ENCODE assay signal across 9 mouse cellular contexts in genomic region chr8:110671309-110671708, GRCm38 (mm10). TPM values are rescaled to one million over a fixed set of nuclear protein-coding genes. Genes with fewer than 3 reads are reported as not detected.
DNase-seq lines count a peak whose midpoint lies in the region; ATAC-seq and TF ChIP-seq lines count a peak whose summit lies in the region.
"Had no signal": no experiment of that assay in that cellular context is flagged by ENCODE, and none has a peak within 500 bp of the region (broad histone marks: within the 10 kb centered on the region; RNA-seq: fewer than 3 reads in every experiment).

No protein-coding gene starts in this region.

- H3K4me2 ChIP-seq in hindbrain, embryonic 13.5 days, result no peak overlapping the region
- H3K4me2 ChIP-seq in hindbrain, embryonic 11.5 days (replicated peaks; ENCODE audit: low read depth, low read length), result no peak overlapping the region
- no peak overlapping the region for H3K4me2 ChIP-seq in heart, embryonic 13.5 days
- H3K4me2 ChIP-seq: midbrain, embryonic 12.5 days had no signal

- H3K9ac ChIP-seq in hindbrain, embryonic 13.5 days, result no peak overlapping the region
- no peak overlapping the region for H3K9ac ChIP-seq in hindbrain, embryonic 11.5 days (ENCODE audit: low read depth, low read length)
- no peak overlapping the region for H3K9ac ChIP-seq in heart, embryonic 13.5 days
- H3K9ac ChIP-seq: midbrain, embryonic 12.5 days had no signal

- no peaks in the 10 kb centered on the region for H3K9me3 ChIP-seq in hindbrain, embryonic 13.5 days
- H3K9me3 ChIP-seq in hindbrain, embryonic 11.5 days (ENCODE audit: control insufficient read depth, low read length), result no peaks in the 10 kb centered on the region
- no peaks in the 10 kb centered on the region for H3K9me3 ChIP-seq in heart, embryonic 13.5 days
- H3K9me3 ChIP-seq: midbrain, embryonic 12.5 days had no signal

- 92% methylated on average over 6 of the region's 6 CpGs for WGBS in hindbrain, embryonic 13.5 days
- WGBS in hindbrain, embryonic 11.5 days, result 85% methylated on average over 6 of the region's 6 CpGs
- WGBS in heart, embryonic 13.5 days, result 77% methylated on average over 6 of the region's 6 CpGs

- intact Hi-C loops in left cerebral cortex, adult 2 months (cut with DNase I), result no loop called here

- H3K4me1 ChIP-seq in hindbrain, embryonic 13.5 days (replicated peaks), result 0 out of 2 replicates have a peak, but pooled peaks cover 4% of the 10 kb centered on the region
- H3K4me1 ChIP-seq in hindbrain, embryonic 11.5 days (replicated peaks; ENCODE audit: control insufficient read depth, insufficient read depth, low read length), result no peaks in the 10 kb centered on the region
- H3K4me1 ChIP-seq in heart, embryonic 13.5 days, result peaks cover 64% of the 10 kb centered on the region
- H3K4me1 ChIP-seq: midbrain, embryonic 12.5 days had no signal

- no peak overlapping the region for H3K4me3 ChIP-seq in hindbrain, embryonic 13.5 days
- H3K4me3 ChIP-seq in hindbrain, embryonic 11.5 days (ENCODE audit: low read depth, low read length), result no peak overlapping the region
- H3K4me3 ChIP-seq in heart, embryonic 13.5 days, result no peak overlapping the region
- H3K4me3 ChIP-seq in left cerebral cortex, adult 2 months, result no peak overlapping the region
- H3K4me3 ChIP-seq: midbrain, embryonic 12.5 days had no signal

- ATAC-seq in hindbrain, embryonic 13.5 days (ENCODE audit: low FRiP score), result no peak
- no peak for ATAC-seq in hindbrain, embryonic 11.5 days (ENCODE audit: low FRiP score)
- no peak for ATAC-seq in heart, embryonic 13.5 days (ENCODE audit: extremely low read depth, insufficient number of reproducible peaks, low FRiP score, low TSS enrichment)

- TF ChIP-seq CTCF in left cerebral cortex, adult 2 months (IDR thresholded peaks at IDR 0.05), result no peak

- H3K27me3 ChIP-seq in hindbrain, embryonic 13.5 days, result no peaks in the 10 kb centered on the region
- no peaks in the 10 kb centered on the region for H3K27me3 ChIP-seq in hindbrain, embryonic 11.5 days (ENCODE audit: control insufficient read depth, insufficient read depth, low read length)
- H3K27me3 ChIP-seq in heart, embryonic 13.5 days (replicated peaks), result no peaks in the 10 kb centered on the region
- H3K27me3 ChIP-seq: midbrain, embryonic 12.5 days had no signal

- peaks cover 59% of the 10 kb centered on the region for H3K36me3 ChIP-seq in hindbrain, embryonic 13.5 days
- H3K36me3 ChIP-seq in hindbrain, embryonic 11.5 days (ENCODE audit: control insufficient read depth, insufficient read depth, low read length), result peaks cover 2% of the 10 kb centered on the region; the same call in 1 of the 2 replicates
- peaks cover 39% of the 10 kb centered on the region for H3K36me3 ChIP-seq in heart, embryonic 13.5 days

- DNase-seq in hindbrain, embryonic 11.5 days (ENCODE audit: low spot score), result no peak
- DNase-seq in cerebellum, adult 18-20 months, result peak; percentile 87 to 88
- DNase-seq in left cerebral cortex, adult 2 months (ENCODE audit: extremely low spot score in 1 of 2, low spot score in 2 of 2), result peak in 1 of 2 experiments; percentile 47
- DNase-seq in right cerebral cortex, postnatal 25 days, result peak; percentile 68
- DNase-seq in retina, embryonic 14.5 days (ENCODE audit: low spot score), result no peak
- no peak for DNase-seq in testis, postnatal 14 days (ENCODE audit: low spot score)

- peak overlapping the region; percentile 40; the same call in 1 of the 2 replicates for H3K27ac ChIP-seq in hindbrain, embryonic 13.5 days
- H3K27ac ChIP-seq in hindbrain, embryonic 11.5 days (ENCODE audit: low read depth, low read length), result no peak overlapping the region
- peak overlapping the region; percentile 65 for H3K27ac ChIP-seq in heart, embryonic 13.5 days (replicated peaks)
- H3K27ac ChIP-seq in left cerebral cortex, adult 2 months, result peak overlapping the region; percentile 7; the same call in 1 of the 2 replicates
- H3K27ac ChIP-seq: midbrain, embryonic 12.5 days had no signal

RNA-seq across cellular contexts. Expression of gene Mtss1l, which starts 50.0 kb away (rescaled TPM):
- 19.0 and 20.4 TPM in 2 replicates for polyA plus RNA-seq in hindbrain, embryonic 13.5 days (2015; fragmentation: Nextera tagmentation; extraction: Ambion mirVana)
- polyA plus RNA-seq in hindbrain, embryonic 11.5 days (2014; fragmentation: Nextera tagmentation; extraction: Ambion mirVana), result 10.5 and 10.8 TPM in 2 replicates
- 6.0 and 6.4 TPM in 2 replicates for polyA plus RNA-seq in heart, embryonic 13.5 days (2015; fragmentation: Nextera tagmentation; extraction: Ambion mirVana)
- total RNA-seq in left cerebral cortex, adult 2 months (2021), result 100 to 1,000 TPM; 207 to 234 TPM

RNA-seq across cellular contexts. Expression of gene Vac14, which starts 52.9 kb away (rescaled TPM):
- polyA plus RNA-seq in hindbrain, embryonic 13.5 days (2015; fragmentation: Nextera tagmentation; extraction: Ambion mirVana), result 23.7 and 24.9 TPM in 2 replicates
- 32.3 and 35.3 TPM in 2 replicates for polyA plus RNA-seq in hindbrain, embryonic 11.5 days (2014; fragmentation: Nextera tagmentation; extraction: Ambion mirVana)
- polyA plus RNA-seq in heart, embryonic 13.5 days (2015; fragmentation: Nextera tagmentation; extraction: Ambion mirVana), result 17.3 and 17.4 TPM in 2 replicates
- total RNA-seq in left cerebral cortex, adult 2 months (2021), result 10 to 100 TPM; 25.4 to 26.1 TPM

Comparison
In these comparisons a context has a peak if more than half of its experiments do, and no peak if none do; other contexts are left out.
1. DNase-seq: peak in cerebellum, adult 18-20 months (2 of 2) and right cerebral cortex, postnatal 25 days (single experiment); none in hindbrain, embryonic 11.5 days (single experiment), retina, embryonic 14.5 days (single experiment) and testis, postnatal 14 days (single experiment).